Mouse (Mus musculus) bone marrow, adult 2 months (tissue): Measurements from ENCODE around the gene Smtnl1.

Experiments used
- CTCF ChIP-seq: fragments of 200-500 bp; IDR thresholded peaks from 2 replicates; pipeline ENCODE4 v1.5.1; 2011; ENCODE audit warnings: low read length, control low read depth; ENCODE audit not compliant: control insufficient read depth, insufficient read depth
- POLR2A ChIP-seq: fragments of 200-500 bp; IDR thresholded peaks from 2 replicates; pipeline ENCODE4 v1.6.1; 2011; ENCODE audit warnings: low read depth, mild to moderate bottlenecking, control low read depth, low read length, borderline replicate concordance; ENCODE audit not compliant: control insufficient read depth

DNA sequence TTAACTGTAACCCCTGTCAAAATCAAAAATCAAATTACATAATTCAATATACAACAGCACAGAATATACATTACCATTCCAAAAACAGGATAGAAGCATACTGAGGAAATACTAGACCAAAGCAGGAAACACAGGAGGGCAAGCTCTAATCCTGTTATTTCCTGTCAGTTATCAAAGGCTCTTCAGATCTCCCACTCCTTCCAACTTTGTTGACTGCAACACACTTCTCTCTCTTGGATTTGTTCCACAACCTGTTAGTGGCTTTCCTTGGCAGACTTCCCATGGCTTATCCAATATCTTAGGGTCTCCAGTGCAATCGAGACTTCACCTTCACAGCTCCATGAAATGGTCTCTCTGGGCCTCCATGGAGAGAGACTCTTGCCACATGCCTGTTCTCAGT lies 22.8 kb upstream of the Smtnl1 start:
- TF ChIP-seq POLR2A (no peak), CTCF (no peak)
